In the genomic region with DNA sequence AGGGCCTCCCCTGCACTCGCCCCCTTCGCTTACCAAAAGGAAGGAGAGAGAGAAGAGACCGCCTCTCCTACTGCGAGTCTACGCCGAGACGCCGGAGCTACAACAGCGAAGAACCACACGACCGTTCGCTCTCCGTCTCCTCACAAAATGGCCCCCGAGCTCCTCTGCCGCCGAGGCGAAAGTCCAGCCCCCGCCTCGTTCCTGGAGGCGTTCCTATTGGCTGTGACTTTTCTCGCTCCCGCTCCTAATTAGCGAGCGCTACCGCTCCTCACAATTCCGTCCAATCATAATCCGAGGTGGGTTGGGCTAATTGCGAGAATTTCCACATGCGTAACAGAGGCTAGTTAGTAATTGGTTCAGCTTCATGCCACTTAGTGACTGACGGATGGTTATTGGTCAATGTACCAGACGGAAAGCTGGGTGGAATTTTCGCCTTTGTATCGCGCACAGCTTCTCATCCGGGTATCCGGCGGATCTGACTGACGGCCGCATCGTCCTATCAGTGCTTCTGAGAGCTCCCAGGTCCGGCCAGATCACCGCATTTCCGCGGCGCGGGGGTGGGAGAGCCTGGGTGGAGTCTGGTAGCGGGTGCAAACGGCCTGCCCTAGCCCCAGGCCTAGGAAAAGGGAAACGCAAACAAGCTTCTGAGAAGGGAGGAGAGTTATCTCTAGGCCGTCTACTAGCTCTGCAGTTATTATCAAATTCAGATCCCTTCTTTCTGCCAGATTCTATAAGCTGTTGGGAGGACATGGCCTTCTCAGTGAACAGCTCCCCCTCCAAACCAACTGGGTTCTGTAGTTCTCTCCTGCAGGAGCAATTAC, we compare ENCODE assay signal across 8 mouse cellular contexts. TPM values are rescaled to one million over a fixed set of nuclear protein-coding genes. Genes with fewer than 3 reads are reported as not detected.
DNase-seq lines count a peak whose midpoint lies in the region; ATAC-seq lines count a peak whose summit lies in the region.

Hnrnpc (minus strand) TSS at position 173 of the 821 bp plus-strand sequence.

- peak within 1 kb of the TSS; percentile 98 for H3K9ac ChIP-seq in hindbrain, embryonic 11.5 days (ENCODE audit: low read depth, low read length)

- H3K36me3 ChIP-seq in hindbrain, embryonic 11.5 days (ENCODE audit: control insufficient read depth, insufficient read depth, low read length), result no peaks in the 10 kb centered on the region

- no peaks in the 10 kb centered on the region for H3K9me3 ChIP-seq in hindbrain, embryonic 11.5 days (ENCODE audit: control insufficient read depth, low read length)

- WGBS in hindbrain, embryonic 11.5 days, result under 1% methylated on average over 50 of the region's 50 CpGs

- peak; percentile 100 for ATAC-seq in hindbrain, embryonic 11.5 days (ENCODE audit: low FRiP score)

- H3K4me2 ChIP-seq in hindbrain, embryonic 11.5 days (replicated peaks; ENCODE audit: low read depth, low read length), result peak within 1 kb of the TSS; percentile 67

- peak within 1 kb of the TSS; percentile 88 for H3K4me3 ChIP-seq in hindbrain, embryonic 11.5 days (ENCODE audit: low read depth, low read length)

- H3K27me3 ChIP-seq in hindbrain, embryonic 11.5 days (ENCODE audit: control insufficient read depth, insufficient read depth, low read length), result no peaks in the 10 kb centered on the region

- peak within 1 kb of the TSS; percentile 87 for H3K27ac ChIP-seq in hindbrain, embryonic 11.5 days (ENCODE audit: low read depth, low read length)

- peak; percentile 100 for DNase-seq in Muller cell, postnatal 12 days (ENCODE audit: inconsistent ontology term)
- peak; percentile 100 for DNase-seq in cerebellum, adult 9-11 months
- DNase-seq in frontal cortex, adult 2 months (ENCODE audit: extremely low spot score in 1 of 2, low spot score in 1 of 2), result peak; percentile 100
- DNase-seq in hindbrain, embryonic 11.5 days (ENCODE audit: low spot score), result peak; percentile 100
- peak; percentile 100 for DNase-seq in layer of hippocampus, postnatal 10 days (ENCODE audit: low spot score in 2 of 2)
- DNase-seq in lung, postnatal 10 days, result peak; percentile 100
- peak; percentile 100 for DNase-seq in ovary, postnatal 36 days (ENCODE audit: low spot score)
- DNase-seq in thymus, postnatal 25 days, result peak; percentile 100

- H3K4me1 ChIP-seq in hindbrain, embryonic 11.5 days (replicated peaks; ENCODE audit: control insufficient read depth, insufficient read depth, low read length), result peaks cover 2% of the 10 kb centered on the region; the same call in 1 of the 2 replicates

RNA-seq across cellular contexts. Expression of gene Hnrnpc, which starts in this region (rescaled TPM):
- 260 and 273 TPM in 2 replicates for polyA plus RNA-seq in frontal cortex, adult 2 months (2012; rRNA removed)
- polyA plus RNA-seq in hindbrain, embryonic 11.5 days (2014; fragmentation: Nextera tagmentation; extraction: Ambion mirVana), result 962 and 981 TPM in 2 replicates
- total RNA-seq in layer of hippocampus, postnatal 10 days (2021), result 100 to 1,000 TPM; 213 to 215 TPM

Comparison
In these comparisons a context has a peak if more than half of its experiments do, and no peak if none do; other contexts are left out.
1. Peak in every context shown above with its lines: DNase-seq, ATAC-seq, H3K4me3 ChIP-seq and H3K27ac ChIP-seq.